Mouse (Mus musculus) small intestine, adult 2 months (tissue): Measurements from ENCODE around the gene Pax8.

ENCODE experiments used
- CTCF ChIP-seq: fragments of 200-500 bp; IDR thresholded peaks from 2 replicates; pipeline ENCODE4 v1.5.1; 2012; ENCODE audit warnings: low read depth, mild to moderate bottlenecking, control low read depth, inconsistent platforms, low read length, moderate library complexity, mixed read lengths; ENCODE audit not compliant: insufficient replicate concordance, insufficient read length; ENCODE audit errors: extremely low read depth
- POLR2A ChIP-seq: fragments of 200-500 bp; IDR thresholded peaks from 2 replicates; pipeline ENCODE4 v1.6.1; 2012; ENCODE audit warnings: low read depth, mild to moderate bottlenecking, control low read depth, inconsistent platforms, low read length, moderate library complexity

DNA sequence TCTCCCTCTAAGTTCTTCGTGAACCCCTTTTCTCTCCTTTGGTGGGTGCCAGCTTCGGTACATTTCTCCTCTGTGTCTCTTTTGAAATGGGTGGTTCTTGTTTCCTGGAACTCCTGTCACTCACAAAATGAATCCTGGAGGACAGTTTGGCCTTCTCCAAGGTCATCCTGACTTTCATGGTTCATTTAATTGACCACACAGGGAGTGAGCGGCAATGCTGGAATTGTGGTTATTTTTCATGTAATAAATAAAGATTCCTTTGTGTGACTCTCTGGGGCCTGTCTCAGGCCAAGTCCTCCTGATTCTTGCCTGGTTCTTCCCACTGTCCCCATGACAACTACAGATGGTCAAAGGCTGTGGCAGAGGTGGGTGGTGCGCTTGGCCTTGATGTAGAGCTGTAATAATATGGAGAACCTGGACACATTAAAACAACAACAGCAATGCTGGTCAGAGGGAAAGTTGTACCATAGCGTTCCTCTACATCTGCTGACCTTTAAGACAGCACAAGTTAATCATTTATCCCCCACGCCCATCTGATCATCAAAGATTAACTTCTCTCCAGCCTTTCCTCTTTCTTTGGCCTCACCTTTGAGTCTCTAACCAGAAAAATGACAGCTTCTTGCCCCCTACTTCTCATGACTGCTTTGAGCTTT is 54.1 kb downstream of the Pax8 start:
- TF ChIP-seq CTCF: no peak
- TF ChIP-seq POLR2A: no peak
